Mouse (Mus musculus): ENCODE measurements around the gene Slc25a33.

- TF ChIP-seq CTCF (IDR thresholded peaks at IDR 0.05; ENCODE audit: borderline replicate concordance, insufficient read depth, low read depth, low read length) (no peak), POLR2A (IDR thresholded peaks at IDR 0.05; ENCODE audit: borderline replicate concordance, insufficient read depth, low read length) (no peak)
Observed at GRCm38 (mm10) chr4:149798116-149798515, 24.0 kb upstream of the Slc25a33 start.

Measured in cerebellum, adult 2 months (tissue).